Mouse (Mus musculus) spleen, adult 12 weeks (tissue): ENCODE data around the gene Rorc.
A peak's percentile ranks its signal among the peaks of the same experiment; 100 is the strongest.

Experiments
- DNase-seq: peaks from one replicate; pipeline ENCODE4 v3.0.0; 2022; ENCODE audit warnings: low spot score

The Rorc gene

DNA sequence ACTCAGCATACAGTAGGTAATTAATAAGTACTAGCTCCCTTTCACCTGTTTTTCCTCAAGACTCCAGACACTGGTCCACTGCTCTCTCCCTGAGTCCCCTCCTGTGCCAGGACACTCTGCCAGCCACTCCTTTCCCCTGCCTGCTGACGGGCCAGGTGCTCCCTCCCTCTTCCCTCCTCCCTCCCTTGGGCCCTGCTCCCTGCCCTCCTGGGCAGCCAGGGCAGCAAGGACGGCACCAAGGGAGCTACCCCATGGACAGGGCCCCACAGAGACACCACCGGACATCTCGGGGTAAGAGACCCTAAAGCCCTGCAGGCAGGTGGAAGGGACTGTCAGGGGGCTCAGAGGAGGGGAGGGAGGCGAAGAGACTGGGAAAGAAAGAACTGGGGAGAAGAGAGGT is at the start of gene Rorc:
Rorc (plus strand) TSS at position 154 of the 400 bp plus-strand sequence.
- DNase-seq, result no peak

DNA sequence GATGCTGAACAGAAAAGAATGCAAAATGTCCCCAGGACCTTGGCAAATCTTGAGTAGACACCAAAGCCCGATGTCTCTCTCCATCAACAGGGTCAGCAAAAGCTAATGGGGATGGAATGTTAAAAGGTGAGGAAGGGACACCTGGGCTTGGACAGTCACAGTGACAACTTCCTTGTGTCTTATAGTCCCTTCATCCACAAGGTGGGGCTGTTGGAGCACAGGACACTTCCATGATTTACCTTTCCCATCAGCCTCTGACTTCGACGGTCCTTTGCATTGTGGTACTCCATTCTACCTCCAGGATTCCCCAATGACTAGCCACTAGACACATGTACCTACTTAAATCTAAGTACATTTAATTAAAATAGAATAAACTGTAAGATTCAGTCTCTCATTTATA is 43.9 kb upstream of the Rorc start:
- no peak for DNase-seq

DNA sequence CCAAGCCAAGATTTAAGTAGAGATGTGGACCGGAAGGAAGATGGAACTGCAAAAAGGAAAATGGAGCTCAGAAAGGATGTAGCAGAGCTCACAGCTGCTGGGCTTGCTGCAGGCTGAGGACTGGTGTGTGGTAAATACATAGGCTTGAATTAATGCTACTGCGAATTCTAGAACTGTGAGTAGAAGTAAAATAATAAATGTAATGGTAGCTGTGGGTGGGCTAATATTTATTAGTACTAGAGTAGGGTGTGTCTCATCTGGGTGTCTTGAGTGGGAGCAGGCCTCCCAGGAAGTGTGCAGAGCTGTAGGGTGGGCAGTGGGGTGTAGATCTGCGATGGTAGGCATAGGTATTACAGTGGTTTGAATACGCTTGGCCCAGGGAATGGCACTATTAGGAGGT is 38.2 kb upstream of the Rorc start:
- no peak for DNase-seq

DNA sequence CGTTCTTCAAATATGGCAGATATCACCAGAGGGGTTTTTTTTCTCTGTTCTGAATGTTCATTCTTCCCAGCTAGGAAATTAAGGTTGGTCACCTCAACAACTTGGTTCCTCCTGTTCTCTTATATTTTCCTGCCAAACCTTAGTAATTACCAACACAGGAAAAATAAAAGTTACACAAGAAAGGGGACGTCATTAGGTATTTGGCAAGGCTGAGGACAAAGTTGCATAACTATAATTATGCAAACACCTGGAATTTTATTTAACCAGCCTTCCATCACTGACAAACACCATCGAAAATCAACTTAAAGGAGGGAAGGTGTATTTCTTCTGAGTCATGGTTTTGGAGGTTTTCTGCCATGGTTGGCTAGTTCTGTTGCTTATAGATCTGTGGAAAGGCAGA is 34.1 kb upstream of the Rorc start:
- DNase-seq, result no peak

DNA sequence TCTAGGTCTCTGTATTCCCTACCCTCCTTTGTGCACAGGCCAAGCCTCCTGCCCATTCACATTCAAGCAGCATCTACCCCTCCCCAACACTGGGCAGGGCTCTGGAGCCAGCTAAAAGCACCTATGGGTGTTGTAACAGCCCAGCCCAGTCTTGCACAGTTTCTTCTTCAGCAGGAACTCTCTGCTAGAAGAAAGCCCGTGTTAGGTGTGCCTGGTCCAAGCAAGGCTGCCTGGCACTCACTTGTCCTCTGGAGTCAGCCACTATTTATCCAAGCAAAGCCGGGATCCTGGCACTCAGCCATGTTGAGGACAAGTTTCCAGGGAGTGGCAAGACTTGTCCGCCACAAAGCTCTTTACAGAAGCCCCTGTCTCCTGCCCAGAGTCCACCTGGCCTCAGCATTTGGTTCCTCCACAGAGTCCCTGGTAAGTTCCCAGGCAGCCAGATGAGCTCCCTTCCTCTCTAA is 30.6 kb upstream of the Rorc start, which contains the start of gene Them5:
Them5 (plus strand) TSS at position 141 of the 464 bp plus-strand sequence.
- no peak for DNase-seq

DNA sequence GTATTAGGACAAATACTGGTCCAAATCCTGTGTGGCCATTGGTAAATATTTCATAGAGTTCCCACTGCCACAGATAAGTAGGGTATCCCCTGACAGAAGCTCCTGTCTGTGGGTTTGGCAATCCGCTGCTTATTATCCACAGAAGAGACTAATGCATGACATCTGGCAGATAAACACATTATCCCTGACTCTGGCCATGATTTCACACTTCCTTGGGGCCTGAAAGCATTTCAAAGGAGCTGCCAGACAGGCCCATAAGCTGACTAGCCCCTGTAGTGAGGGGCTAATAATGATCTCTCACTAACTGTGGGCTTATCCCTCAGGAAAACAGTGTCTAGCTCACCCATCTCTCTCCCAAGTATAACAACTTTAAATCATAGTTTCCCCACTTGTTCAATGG is 30.0 kb upstream of the Rorc start:
- DNase-seq, result no peak

DNA sequence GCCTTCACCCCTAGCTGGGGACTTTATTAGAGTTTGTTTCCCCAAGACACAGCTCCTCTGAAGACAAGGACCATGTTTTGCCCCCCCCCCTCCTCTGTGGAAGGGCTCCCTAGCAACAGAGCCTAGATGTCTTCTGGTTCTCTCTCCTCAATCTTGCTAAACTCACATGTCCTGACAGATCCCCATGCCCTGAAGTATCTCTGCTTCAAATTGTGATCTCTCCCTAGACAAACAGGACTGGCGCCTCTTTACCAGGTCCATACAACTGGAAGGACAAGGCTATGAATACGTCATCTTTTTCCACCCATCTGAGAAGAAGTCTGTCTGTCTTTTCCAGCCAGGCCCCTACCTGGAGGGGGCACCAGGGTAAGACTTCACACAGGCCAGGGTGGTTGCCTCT is 28.4 kb upstream of the Rorc start:
- DNase-seq, result no peak

DNA sequence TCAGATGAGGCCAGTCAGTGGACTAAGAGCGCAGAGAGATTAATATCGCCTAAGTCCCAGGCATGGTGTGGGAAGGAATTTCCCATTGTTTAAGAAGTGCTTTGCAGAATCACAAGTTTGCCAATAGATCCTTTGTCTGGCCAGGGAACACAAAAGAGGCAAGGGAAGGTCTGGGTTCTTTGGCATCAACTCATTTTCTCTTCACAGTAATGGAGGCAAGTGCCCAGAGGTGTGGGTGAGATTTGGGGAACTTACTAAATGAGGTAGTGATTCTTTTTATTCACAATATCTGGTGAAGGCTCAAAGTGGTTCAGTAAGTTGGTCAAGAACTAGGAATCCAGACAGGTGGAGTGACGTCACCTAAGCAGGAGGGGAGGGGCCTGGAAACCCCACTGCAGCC is 27.7 kb upstream of the Rorc start:
- DNase-seq, result no peak

DNA sequence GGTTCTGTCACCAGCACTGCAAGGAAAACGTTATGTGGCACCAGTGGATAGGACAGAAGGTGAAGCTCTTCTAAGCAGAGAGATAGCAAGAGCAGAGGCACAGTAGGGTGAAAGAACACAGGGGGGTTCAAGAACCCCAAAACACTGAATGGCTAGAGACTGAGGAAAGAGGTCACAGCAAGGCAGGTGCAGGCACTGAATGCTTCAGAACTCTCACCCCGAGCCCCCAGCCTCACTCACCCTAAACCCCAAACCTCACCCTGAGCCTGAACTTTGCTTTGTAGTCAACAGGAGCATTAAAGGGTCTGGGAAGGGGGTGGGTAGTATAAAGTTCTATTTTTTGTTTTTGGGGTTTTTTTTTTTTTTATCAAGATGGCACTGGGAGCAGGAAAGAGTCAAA is 24.4 kb upstream of the Rorc start:
- DNase-seq, result no peak

DNA sequence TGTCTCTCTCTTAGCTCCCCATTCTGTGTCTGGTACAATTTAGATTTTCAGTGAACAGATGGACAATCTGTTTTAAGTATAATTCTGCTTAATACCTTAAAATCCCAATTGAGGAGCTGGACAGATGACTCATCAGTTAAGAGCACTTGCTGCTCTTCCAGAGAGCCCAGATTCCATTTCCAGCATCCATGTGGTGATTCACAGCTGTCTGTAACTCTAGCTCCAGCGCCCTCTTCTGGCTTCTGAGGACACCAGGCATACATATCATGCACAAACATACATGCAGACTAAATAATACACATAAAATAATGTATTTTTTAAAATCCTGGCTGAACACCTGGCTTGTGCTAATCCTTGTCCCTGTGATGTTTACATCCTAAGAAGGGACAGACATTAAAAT is 11.8 kb upstream of the Rorc start:
- no peak for DNase-seq

DNA sequence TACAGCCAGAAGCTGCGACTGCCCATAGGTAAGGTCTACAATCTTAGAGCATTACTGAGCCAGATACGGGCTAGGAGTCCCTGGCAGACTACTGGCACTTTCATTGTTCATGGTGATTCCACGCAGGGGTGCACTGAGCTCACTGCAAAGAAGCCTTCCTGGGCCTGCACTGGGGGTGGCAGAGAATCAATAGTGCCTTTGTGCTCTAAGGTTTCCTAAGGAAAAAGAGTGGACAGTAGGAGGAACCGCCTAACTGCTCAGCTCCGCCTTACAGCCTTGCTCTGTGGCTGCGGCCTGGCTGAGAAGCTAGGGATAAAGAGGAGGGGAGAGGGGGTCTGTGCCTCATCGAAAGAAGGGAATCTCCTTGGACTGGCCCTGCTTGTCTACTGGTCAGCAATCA is 10.5 kb upstream of the Rorc start, which contains the start of gene C2cd4d:
C2cd4d (plus strand) TSS at position 301 of the 400 bp plus-strand sequence.
- no peak for DNase-seq

DNA sequence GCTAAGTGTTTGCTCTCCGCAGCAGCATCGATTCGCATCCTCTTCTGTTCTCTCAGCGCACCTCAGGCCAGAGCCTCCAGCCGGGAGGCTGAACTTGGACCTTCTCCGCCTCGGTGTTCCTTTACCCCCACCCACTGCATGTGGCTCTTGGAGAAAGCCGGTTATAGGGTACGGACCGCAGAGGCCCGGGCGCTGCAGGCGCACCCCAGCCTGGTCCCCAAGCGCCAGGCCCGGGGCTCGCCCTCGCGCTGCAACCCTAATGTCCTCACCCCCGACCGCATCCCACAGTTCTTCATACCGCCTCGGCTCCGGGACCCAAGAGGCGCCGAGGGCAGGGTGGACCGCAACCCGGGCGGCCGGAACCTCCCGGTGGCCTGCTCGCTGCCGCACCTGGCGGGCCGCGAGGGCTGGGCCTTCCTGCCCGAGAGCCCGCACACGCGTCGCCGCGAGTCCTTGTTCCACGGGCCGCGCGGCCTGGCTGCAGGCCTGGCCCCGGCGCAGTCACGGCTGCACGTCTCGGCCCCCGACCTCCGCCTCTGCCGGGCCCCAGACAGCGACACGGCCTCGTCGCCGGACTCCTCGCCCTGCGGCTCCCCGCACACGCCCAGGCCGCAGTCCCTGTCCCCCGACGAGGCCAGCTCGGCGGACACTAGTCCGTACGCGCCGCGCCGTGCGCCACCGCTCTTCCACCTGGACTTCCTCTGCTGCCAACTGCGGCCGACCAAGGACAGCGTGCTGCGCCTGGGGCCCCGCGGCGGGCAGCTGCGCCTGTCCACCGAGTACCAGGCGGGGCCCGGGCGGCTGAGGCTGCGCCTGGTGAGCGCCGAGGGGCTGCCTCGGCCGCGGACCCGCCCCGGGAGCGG is 9.1 kb upstream of the Rorc start:
- no peak for DNase-seq

DNA sequence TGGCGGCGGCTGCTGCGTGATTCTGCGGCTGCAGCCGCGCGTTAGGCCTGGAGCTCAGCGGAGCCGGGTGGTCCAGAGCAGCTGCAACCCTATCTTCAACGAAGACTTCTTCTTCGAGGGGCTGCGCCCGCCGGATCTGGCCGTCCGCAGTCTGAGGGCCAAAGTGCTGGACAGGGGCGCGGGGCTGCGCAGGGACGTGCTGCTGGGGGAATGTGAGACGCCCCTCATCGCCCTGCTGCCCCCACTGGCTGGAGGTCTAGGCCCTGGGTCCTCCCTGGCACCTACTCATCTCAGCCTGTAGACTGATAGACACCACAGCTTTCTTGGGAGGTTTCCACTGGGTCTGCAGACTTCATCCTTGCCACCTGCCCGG is 8.5 kb upstream of the Rorc start:
- DNase-seq, result no peak

DNA sequence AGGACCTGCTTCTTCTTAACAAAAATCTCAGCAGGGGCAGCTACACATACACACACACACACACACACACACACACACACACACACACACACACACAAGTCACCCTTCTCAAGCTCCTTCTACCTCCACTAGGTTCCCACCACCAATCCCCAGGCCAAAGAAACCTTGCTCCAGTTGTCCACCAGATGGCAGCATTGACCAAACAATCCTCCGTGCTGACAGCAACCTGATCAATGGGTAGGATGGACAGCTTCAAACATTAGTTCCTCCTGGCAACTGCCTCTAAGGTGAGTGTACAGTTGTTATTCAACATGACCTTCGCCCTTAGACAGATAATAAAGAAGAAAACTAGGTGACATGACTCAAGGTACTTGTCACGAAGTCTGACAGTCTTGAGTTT is 5.8 kb upstream of the Rorc start:
- peak; percentile 39 for DNase-seq

DNA sequence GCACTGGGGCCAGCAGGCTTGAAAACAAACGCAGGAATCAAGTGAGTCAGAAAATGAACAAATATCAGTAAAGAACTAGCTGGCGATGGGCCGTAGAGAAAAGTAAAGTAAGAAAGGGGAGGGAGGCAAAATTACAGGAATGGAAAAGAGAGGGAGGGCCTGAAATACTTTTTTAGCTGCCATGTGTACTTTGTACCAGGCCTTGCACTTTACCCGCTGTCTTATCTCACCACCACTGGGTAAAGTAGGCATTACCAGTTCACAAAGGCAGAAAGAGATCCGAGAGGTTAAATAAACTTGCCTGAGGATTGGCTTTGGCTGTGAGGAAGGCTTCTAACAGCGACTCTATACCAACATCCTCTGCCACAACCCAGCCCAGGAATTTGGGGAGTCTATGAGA is 5.1 kb upstream of the Rorc start:
- no peak for DNase-seq

DNA sequence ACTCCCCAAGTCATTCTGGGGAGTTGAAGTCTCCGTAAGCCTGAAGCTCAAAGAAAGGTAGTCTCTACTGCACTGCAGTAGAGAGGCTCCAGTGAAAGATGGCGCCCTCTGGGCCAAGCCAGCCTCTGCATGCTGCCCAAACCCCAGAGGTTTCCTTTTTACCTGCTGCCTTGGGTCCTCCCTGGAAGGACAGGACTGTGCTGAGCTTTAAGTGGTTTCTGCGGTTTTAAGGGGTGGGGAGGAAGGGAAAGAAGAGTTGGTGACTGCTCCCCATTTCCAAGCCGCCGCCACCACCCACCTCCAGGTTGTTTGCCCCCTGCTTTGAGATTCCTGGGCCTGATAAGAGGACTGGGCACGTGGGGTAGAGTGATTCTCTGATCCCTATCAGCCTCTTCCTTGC is 4.0 kb upstream of the Rorc start:
- DNase-seq, result no peak

DNA sequence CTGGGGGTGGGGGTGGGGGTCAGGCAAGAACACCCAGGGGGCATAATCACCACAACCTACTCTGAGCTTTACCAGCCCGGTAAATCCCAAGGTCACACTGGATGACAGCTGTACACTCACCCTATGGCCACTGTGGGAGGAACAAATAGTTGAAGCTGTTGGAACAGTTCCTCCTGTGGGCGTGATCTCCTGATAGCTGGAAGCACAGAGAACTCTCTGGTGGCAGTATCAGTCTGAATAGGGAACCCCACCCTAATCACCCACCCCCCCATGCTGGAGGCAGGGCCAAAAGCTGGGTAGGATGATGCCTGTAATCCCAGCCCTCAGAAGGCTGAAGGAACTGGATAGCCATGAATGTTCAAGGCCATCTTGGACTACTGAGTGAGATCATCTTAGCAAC is 2.9 kb upstream of the Rorc start:
- DNase-seq, result no peak

DNA sequence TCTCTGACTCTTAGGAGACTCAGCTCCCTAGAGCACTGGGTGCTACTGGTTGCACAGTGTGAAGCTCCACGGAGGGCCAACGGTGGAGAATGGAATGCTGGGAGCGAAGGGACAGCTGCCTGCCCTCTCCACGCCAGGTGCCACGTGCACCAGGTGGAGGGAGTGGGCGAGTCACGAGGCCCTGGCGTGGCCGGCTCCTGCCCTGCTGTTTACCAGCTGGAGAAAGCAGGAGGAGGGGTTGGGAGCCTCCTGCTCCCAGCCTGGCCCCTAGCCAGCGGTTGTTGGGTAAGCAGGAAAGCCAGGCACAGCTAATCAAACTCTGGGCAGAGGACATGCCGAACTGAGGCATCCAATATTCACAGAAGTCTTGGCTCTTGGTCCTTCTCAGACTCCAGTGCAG is 957 bp upstream of the Rorc start:
- DNase-seq, result no peak

DNA sequence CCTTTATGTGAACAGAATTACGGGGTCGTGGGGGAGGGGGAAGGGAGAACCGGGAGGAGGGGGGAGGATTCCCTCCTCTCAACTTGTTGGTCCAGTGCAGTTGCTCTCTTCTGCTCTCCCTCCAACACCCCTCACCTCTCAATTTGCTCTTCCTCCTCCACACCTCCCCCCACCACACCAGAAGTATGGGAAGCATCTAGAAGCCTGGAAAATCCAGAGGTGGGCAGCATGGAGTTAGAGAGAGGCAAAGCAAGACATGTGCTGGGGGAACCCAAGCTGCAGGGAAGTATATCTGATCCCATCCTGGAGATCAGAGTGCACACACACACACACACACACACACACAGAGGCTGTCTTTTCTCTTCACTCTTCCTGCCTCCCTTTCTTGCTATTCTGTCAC is 556 bp upstream of the Rorc start:
- DNase-seq, result no peak

DNA sequence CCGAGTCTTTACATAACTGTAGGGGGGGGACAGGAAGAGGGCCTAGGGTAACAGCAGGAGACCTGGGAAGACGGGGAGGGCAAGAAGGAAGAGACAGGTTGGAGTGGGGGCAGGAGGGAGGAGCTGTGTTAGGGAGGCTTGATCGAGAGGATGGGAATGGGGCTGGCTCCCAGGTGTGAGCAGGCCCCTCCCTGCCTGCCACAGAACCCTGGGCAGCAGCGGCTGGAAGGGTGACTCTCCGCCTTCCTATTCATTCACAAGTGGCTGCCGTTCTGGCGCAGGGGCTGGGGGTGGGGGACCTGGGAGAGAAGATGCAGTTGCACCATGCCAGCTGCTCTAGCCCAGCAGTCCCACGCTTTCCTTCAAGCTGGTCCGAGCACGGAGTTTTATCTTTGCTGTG is 496 bp downstream of the Rorc start:
- no peak for DNase-seq

DNA sequence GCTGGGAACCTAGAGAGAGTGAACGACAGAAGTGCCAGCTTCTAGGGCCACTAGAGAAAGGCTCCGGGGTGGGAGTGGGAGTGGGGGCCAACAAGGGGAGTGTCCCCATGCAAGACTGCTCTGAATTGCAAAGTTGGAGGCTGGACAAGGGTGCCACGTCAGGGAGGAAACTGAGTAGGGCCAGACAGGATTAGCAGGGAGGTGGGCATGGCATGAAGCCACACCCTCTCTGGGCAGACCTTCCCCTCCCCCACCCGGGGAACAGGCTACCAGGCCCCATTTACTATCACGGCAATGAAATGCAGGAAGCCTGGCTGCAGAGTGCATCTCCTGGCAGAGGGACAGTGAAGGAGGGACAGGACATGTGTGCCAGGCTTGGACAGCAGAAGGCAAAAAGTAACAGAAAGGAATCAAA is 1.0 kb downstream of the Rorc start:
- DNase-seq, result no peak

DNA sequence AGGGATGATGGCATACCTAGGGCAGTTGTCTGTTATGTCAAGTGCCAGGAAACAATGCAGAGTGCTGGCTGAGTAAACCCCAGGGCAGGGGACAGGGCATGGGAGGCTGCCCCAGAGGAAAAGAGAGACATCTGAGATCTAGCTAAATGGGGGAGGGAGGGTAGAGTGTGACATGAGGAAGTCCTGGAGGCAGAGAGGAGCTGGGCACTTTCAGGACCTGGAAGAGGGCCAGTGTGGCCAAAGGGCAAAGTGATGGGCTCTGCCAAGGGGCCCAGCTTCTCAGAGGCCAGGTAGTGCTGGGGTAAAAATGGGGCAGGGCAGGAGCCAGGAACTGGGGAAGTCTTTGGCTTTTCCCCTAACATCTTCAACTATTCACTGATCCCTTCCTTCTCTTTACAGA is 2.0 kb downstream of the Rorc start:
- DNase-seq, result no peak

DNA sequence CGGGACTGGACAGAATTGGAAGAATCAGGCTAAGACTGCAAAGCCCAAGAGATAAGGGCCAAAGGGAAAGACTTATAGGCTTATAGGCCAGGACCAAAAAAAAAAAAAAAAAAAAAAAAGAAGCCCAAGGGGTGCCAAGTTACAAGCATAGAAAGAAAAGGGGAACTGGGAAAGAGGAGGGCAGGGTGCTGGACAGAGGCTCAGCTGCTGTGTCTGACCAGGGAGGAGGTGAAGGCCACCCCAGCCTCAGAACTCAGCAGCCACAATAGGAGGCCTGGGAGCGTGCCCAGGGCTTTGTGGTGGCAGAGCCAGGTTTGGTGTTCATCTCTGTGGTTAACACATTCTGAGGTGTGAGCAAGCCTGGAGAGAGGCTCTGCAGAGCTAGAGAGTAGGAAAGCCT is 2.6 kb downstream of the Rorc start:
- DNase-seq, result no peak

DNA sequence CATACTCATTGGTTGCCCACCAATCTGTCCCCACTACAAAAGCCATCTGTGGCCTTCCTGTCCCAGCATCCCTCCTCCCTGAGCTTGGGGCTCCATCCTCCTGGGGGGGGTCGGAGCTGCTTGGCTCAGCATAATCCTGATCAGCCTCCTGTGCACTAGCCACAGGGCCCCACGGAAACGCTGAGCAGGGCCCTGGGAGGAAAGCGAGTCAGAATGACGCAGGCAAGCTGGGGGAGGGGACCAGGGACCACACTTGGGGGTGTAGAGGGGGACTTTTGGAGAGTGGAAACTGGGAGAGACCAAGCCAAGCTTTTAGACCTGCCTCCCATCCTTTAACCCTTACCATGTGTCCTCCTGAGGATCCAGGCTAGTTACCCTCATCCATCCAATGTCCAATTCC is 3.3 kb downstream of the Rorc start:
- DNase-seq, result no peak
